Mouse (Mus musculus) CH12.LX (cell line): ENCODE data around the gene Ubxn10. TPM values are rescaled to one million over a fixed set of nuclear protein-coding genes. Genes with fewer than 3 reads are reported as not detected.

Experiments
- DNase-seq: peaks from one replicate; pipeline ENCODE4 v3.0.0-alpha.2; 2013; ENCODE audit errors: extremely low read depth
- H3K27ac ChIP-seq: 2 replicates; pipeline ENCODE4 v1.5.1; 2012; ENCODE audit warnings: low read depth, mild to moderate bottlenecking, control low read depth, moderate library complexity; ENCODE audit not compliant: insufficient read depth
- H3K27me3 ChIP-seq: replicated peaks from 2 replicates; pipeline ENCODE3; 2012; ENCODE audit warnings: inconsistent platforms
- H3K36me3 ChIP-seq, 2 experiments: replicated peaks in 1 of 2; 2 replicates each; pipeline versions ENCODE3 to v1.6.1; 2012; ENCODE audit warnings: inconsistent platforms in 1 of 2, low read length in 1 of 2, mild to moderate bottlenecking in 1 of 2, mixed read lengths in 1 of 2, moderate library complexity in 1 of 2; ENCODE audit not compliant: control insufficient read depth in 1 of 2, insufficient read depth in 1 of 2
- H3K4me1 ChIP-seq, 2 experiments: 2 replicates each; pipeline ENCODE4 v1.6.1; 2012; ENCODE audit warnings: inconsistent platforms in 1 of 2, moderate library complexity in 1 of 2; ENCODE audit not compliant: insufficient read depth in 2 of 2, control insufficient read depth in 1 of 2
- H3K4me2 ChIP-seq: 2 replicates; pipeline ENCODE4 v1.6.1; 2012; ENCODE audit warnings: low read depth, mild to moderate bottlenecking, control low read depth; ENCODE audit not compliant: poor library complexity, insufficient read depth, severe bottlenecking
- H3K4me3 ChIP-seq, 3 experiments: fragments of 150-350 bp in 1 of 3; sonication (generic) in 1 of 3; replicated peaks in 1 of 3; 2 replicates each; pipeline versions ENCODE3 to v1.5.1; 2011 to 2012; ENCODE audit warnings: low read depth in 2 of 3, low read length in 2 of 3, mild to moderate bottlenecking in 2 of 3, moderate library complexity in 2 of 3, control low read depth in 1 of 3, improper control_type of control experiment in 1 of 3, inconsistent platforms in 1 of 3, mixed read lengths in 1 of 3; ENCODE audit not compliant: poor library complexity in 1 of 3
- H3K79me2 ChIP-seq: replicated peaks from 2 replicates; pipeline ENCODE4 v1.6.1; 2012; ENCODE audit warnings: mild to moderate bottlenecking, moderate library complexity; ENCODE audit not compliant: control insufficient read depth, poor library complexity, insufficient read depth, severe bottlenecking; ENCODE audit errors: extremely low read depth
- H3K9ac ChIP-seq: 2 replicates; pipeline ENCODE4 v1.6.1; 2012; ENCODE audit warnings: low read depth, mild to moderate bottlenecking, control low read depth, moderate library complexity; ENCODE audit not compliant: insufficient read depth
- H3K9me3 ChIP-seq: replicated peaks from 2 replicates; pipeline ENCODE3; 2012; ENCODE audit warnings: low read length, inconsistent platforms, mixed read lengths
- CHD1 ChIP-seq: IDR thresholded peaks from 2 replicates; pipeline ENCODE4 v1.6.1; 2012; ENCODE audit warnings: low read depth, low read length, improper control_type of control experiment, inconsistent platforms
- CHD2 ChIP-seq: IDR thresholded peaks from 2 replicates; pipeline ENCODE4 v1.6.1; 2011; ENCODE audit warnings: low read length, improper control_type of control experiment
- CTCF ChIP-seq, 2 experiments: IDR thresholded peaks in 1 of 2; conservative IDR thresholded peaks in 1 of 2; 2 replicates each; pipeline ENCODE4 v1.5.1; 2011 to 2012; ENCODE audit warnings: low read depth in 2 of 2, low read length in 2 of 2, improper control_type of control experiment in 1 of 2, inconsistent platforms in 1 of 2, mild to moderate bottlenecking in 1 of 2, moderate library complexity in 1 of 2
- E2F4 ChIP-seq: IDR thresholded peaks from 2 replicates; pipeline ENCODE4 v1.6.1; 2011; ENCODE audit warnings: low read depth, low read length, improper control_type of control experiment; ENCODE audit not compliant: insufficient replicate concordance
- ELF1 ChIP-seq: IDR thresholded peaks from 2 replicates; pipeline ENCODE4 v1.6.1; 2014; ENCODE audit warnings: low read depth, mild to moderate bottlenecking, inconsistent platforms, low read length, improper control_type of control experiment
- EP300 ChIP-seq: IDR thresholded peaks from 2 replicates; pipeline ENCODE4 v1.6.1; 2011; ENCODE audit warnings: low read length, improper control_type of control experiment
- GABPA ChIP-seq: IDR thresholded peaks from 2 replicates; pipeline ENCODE4 v1.6.1; 2012; ENCODE audit warnings: low read depth, low read length, improper control_type of control experiment, inconsistent platforms; ENCODE audit not compliant: insufficient replicate concordance
- HCFC1 ChIP-seq: IDR thresholded peaks from 2 replicates; pipeline ENCODE4 v1.6.1; 2012; ENCODE audit warnings: low read depth, mild to moderate bottlenecking, inconsistent platforms, low read length, improper control_type of control experiment
- IRF4 ChIP-seq: IDR thresholded peaks from 2 replicates; pipeline ENCODE4 v1.6.1; 2014; ENCODE audit warnings: low read depth, mild to moderate bottlenecking, inconsistent platforms, low read length, improper control_type of control experiment
- JUN ChIP-seq: IDR thresholded peaks from 2 replicates; pipeline ENCODE4 v1.6.1; 2011; ENCODE audit warnings: low read depth, mild to moderate bottlenecking, low read length, improper control_type of control experiment, moderate library complexity; ENCODE audit not compliant: insufficient read depth
- MAFK ChIP-seq: IDR thresholded peaks from 2 replicates; pipeline ENCODE4 v1.6.1; 2011; ENCODE audit warnings: low read length, improper control_type of control experiment; ENCODE audit not compliant: insufficient replicate concordance
- MAX ChIP-seq: IDR thresholded peaks from 2 replicates; pipeline ENCODE4 v1.6.1; 2011; ENCODE audit warnings: low read length, improper control_type of control experiment
- MAZ ChIP-seq: IDR thresholded peaks from 2 replicates; pipeline ENCODE4 v1.6.1; 2012; ENCODE audit warnings: low read depth, mild to moderate bottlenecking, inconsistent platforms, low read length, improper control_type of control experiment, moderate library complexity
- MEF2A ChIP-seq: IDR thresholded peaks from 2 replicates; pipeline ENCODE4 v1.6.1; 2014; ENCODE audit warnings: low read depth, mild to moderate bottlenecking, inconsistent platforms, low read length, improper control_type of control experiment, borderline replicate concordance
- MXI1 ChIP-seq: IDR thresholded peaks from 2 replicates; pipeline ENCODE4 v1.6.1; 2011; ENCODE audit warnings: mild to moderate bottlenecking, low read depth, low read length, improper control_type of control experiment
- MYC ChIP-seq: IDR thresholded peaks from 2 replicates; pipeline ENCODE4 v1.6.1; 2011; ENCODE audit warnings: low read depth, mild to moderate bottlenecking, improper control_type of control experiment, low read length
- NRF1 ChIP-seq: IDR thresholded peaks from 2 replicates; pipeline ENCODE4 v1.6.1; 2014; ENCODE audit warnings: low read depth, mild to moderate bottlenecking, inconsistent platforms, low read length, improper control_type of control experiment, moderate library complexity
- POLR2A ChIP-seq: IDR thresholded peaks from 2 replicates; pipeline ENCODE4 v1.6.1; 2011; ENCODE audit warnings: low read depth, mild to moderate bottlenecking, improper control_type of control experiment, low read length
- POLR2AphosphoS2 ChIP-seq: IDR thresholded peaks from 2 replicates; pipeline ENCODE4 v1.6.1; 2011; ENCODE audit warnings: low read depth, low read length, improper control_type of control experiment
- TCF12 ChIP-seq: IDR thresholded peaks from 2 replicates; pipeline ENCODE4 v1.6.1; 2014; ENCODE audit warnings: low read depth, mild to moderate bottlenecking, inconsistent platforms, low read length, improper control_type of control experiment
- USF1 ChIP-seq: IDR thresholded peaks from 2 replicates; pipeline ENCODE4 v1.6.1; 2014; ENCODE audit warnings: low read depth, mild to moderate bottlenecking, inconsistent platforms, low read length, improper control_type of control experiment
- ZC3H11A ChIP-seq: IDR thresholded peaks from 2 replicates; pipeline ENCODE4 v1.6.1; 2012; ENCODE audit warnings: low read depth, mild to moderate bottlenecking, inconsistent platforms, low read length, improper control_type of control experiment
- ZMIZ1 ChIP-seq: IDR thresholded peaks from 2 replicates; pipeline ENCODE4 v1.6.1; 2012; ENCODE audit warnings: low read depth, mild to moderate bottlenecking, inconsistent platforms, low read length, improper control_type of control experiment
- ZNF384 ChIP-seq: IDR thresholded peaks from 2 replicates; pipeline ENCODE4 v1.6.1; 2012; ENCODE audit warnings: low read depth, low read length, improper control_type of control experiment, inconsistent platforms
- dilution Hi-C: fragments of 300-500 bp; cut with MboI; formaldehyde crosslinking; loops from 2 replicates; pipeline ENCODE4 v1.14.3; 2020; ENCODE audit warnings: low sequenced_read_pairs; ENCODE audit not compliant: extremely low pct_unique_long_range_greater_than_20kb, extremely low pct_ligation_motif_present
- in situ Hi-C: fragments of 300-500 bp; cut with MboI; formaldehyde crosslinking; loops from 3 replicates; pipeline ENCODE4 v1.14.3; 2019; ENCODE audit warnings: low sequenced_read_pairs, low pct_ligation_motif_present, low pct_unique_long_range_greater_than_20kb, mixed read lengths
- polyA plus RNA-seq: library from polyadenylated mRNA; unstranded; fragments of >175 nt; gene quantifications from 2 replicates; pipeline ENCODE4 v1.2.1, GENCODE M21; 2012; ENCODE audit warnings: low read depth; ENCODE audit not compliant: insufficient read length
- total RNA-seq, 2 experiments: library from RNA; depleted of rRNA; stranded (reverse); fragments of 300-350 nt in 1 of 2; fragments of >200 nt in 1 of 2; gene quantifications; 2 replicates each; pipeline ENCODE4 v1.2.3; 2012 to 2014

The Ubxn10 gene
- total and polyA plus RNA-seq, 3 experiments = not detected

- in situ Hi-C loops = no loop called here
- Histone ChIP-seq H3K36me3 (no peaks in the 10 kb centered on the region), H3K9me3 (peaks cover 8% of the 10 kb centered on the region), H3K27ac (no peak overlapping the region), H3K4me2 (no peak overlapping the region), H3K9ac (no peak overlapping the region), H3K4me3 (no peak overlapping the region), H3K4me1 (no peaks in the 10 kb centered on the region; a peak in 1 of 4 replicates), H3K79me2 (no peaks in the 10 kb centered on the region), H3K27me3 (peaks cover 70% of the 10 kb centered on the region)
- dilution Hi-C loops = no loop called here
- TF ChIP-seq CTCF (conservative IDR thresholded peaks at IDR 0.05 in 1 of 2, IDR thresholded peaks at IDR 0.05 in 1 of 2; ENCODE audit: low read depth in 2 of 2, low read length in 2 of 2) = no peak
- no peak for TF ChIP-seq E2F4
- TF ChIP-seq MXI1 = no peak
- no peak for TF ChIP-seq HCFC1
- TF ChIP-seq MAX = no peak
- no peak for TF ChIP-seq ELF1
- TF ChIP-seq JUN = no peak
- no peak for TF ChIP-seq TCF12
- no peak for TF ChIP-seq USF1
- no peak for TF ChIP-seq CHD1
- no peak for TF ChIP-seq POLR2AphosphoS2
- no peak for TF ChIP-seq GABPA
- TF ChIP-seq CHD2 = no peak
- no peak for TF ChIP-seq IRF4
- no peak for TF ChIP-seq ZMIZ1
- no peak for TF ChIP-seq ZC3H11A
- TF ChIP-seq MYC = no peak
- TF ChIP-seq MEF2A = no peak
- no peak for TF ChIP-seq MAFK
- no peak for DNase-seq
These were observed 19.0 kb upstream of the Ubxn10 start for GRCm38 (mm10) chr4:138755983-138756382.

GRCm38 (mm10) chr4:138755439-138755838, 18.5 kb upstream of the Ubxn10 start:
- H3K36me3 ChIP-seq = no peaks in the 10 kb centered on the region
- no peaks in the 10 kb centered on the region for H3K79me2 ChIP-seq
- no peak overlapping the region for H3K9ac ChIP-seq
- in situ Hi-C loops = no loop called here
- peaks cover 70% of the 10 kb centered on the region for H3K27me3 ChIP-seq
- TF ChIP-seq POLR2A (no peak), POLR2AphosphoS2 (no peak), MAZ (no peak), EP300 (no peak), ZNF384 (no peak), NRF1 (no peak), CHD1 (no peak)
- peaks cover 8% of the 10 kb centered on the region for H3K9me3 ChIP-seq
- H3K4me3 ChIP-seq = no peak overlapping the region
- H3K27ac ChIP-seq = no peak overlapping the region
- DNase-seq = no peak
- H3K4me1 ChIP-seq = no peaks in the 10 kb centered on the region; a peak in 1 of 4 replicates
- no peak overlapping the region for H3K4me2 ChIP-seq
- dilution Hi-C loops = no loop called here
